Mouse (Mus musculus) spleen, postnatal 4 days (tissue): ENCODE measurements at regions not wholly inside any gene's neighbourhood (a gene's known extent, or its start where the extent isn't known, plus 50 kb on each side); places are given as distances from the start of the nearest gene placed in this dataset.
"Not testable (repeated sequence)": the region's sequence is repeated elsewhere in the genome, so short reads cannot be mapped to it uniquely, and the experiment has no call there.

Experiments
- DNase-seq, 2 experiments: peaks; one replicate each; pipeline ENCODE4 v3.0.0; 2022; ENCODE audit warnings: low spot score in 2 of 2

- DNase-seq = no peak
Measured at GRCm38 (mm10) chr15:52406156-52406885, 1478.4 kb upstream of the Gm7489 start.

GRCm38 (mm10) chr15:52412869-52413771, 1471.6 kb upstream of the Gm7489 start:
- DNase-seq = no peak

DNA sequence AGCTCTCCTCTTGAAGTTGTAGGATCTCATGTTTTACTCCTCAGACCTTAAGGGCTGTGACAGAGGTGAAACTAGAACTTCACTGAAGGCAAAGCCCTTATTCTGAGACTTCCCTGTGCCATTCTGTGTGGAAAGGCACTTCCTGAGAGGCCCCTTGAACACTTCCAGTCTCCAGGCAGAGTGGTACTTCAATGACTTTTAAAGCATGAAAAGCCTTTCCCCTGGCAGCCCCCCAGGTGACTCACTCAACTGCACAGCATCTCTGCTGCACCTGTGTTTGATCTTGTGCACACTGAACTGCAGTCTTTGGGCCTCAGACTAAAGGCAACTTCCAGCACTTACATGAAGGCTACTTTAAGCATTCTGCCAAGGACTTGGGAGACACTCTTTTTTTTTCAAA, 1458.7 kb upstream of the Gm7489 start:
- DNase-seq = no peak

GRCm38 (mm10) chr15:52430491-52431158, 1454.1 kb upstream of the Gm7489 start:
- no peak for DNase-seq

DNA sequence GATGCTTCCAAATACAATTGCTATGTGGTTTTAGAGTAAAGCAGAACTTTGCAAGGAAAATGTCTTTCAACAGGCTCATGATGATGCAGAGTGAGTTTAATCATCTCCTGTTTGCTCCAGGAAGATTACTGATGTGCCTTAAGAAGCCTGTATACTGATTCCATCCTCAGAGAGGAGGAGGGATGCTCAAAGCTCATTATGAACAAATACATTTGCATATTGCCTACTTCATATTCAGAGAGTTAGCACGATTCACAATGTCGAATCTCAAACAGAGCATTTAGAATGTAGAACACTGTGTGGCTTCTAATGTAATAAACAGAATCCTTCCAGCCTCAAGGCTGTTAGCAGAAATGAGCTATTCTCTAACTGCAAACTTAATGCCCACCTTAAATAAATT, 1451.1 kb upstream of the Gm7489 start:
- DNase-seq = no peak

GRCm38 (mm10) chr15:52438403-52438802, 1446.3 kb upstream of the Gm7489 start:
- DNase-seq = no peak

GRCm38 (mm10) chr15:52458782-52459181, 1425.9 kb upstream of the Gm7489 start:
- DNase-seq = peak; percentile 39 to 70

GRCm38 (mm10) chr15:52459315-52459714, 1425.4 kb upstream of the Gm7489 start:
- DNase-seq = no peak

DNA sequence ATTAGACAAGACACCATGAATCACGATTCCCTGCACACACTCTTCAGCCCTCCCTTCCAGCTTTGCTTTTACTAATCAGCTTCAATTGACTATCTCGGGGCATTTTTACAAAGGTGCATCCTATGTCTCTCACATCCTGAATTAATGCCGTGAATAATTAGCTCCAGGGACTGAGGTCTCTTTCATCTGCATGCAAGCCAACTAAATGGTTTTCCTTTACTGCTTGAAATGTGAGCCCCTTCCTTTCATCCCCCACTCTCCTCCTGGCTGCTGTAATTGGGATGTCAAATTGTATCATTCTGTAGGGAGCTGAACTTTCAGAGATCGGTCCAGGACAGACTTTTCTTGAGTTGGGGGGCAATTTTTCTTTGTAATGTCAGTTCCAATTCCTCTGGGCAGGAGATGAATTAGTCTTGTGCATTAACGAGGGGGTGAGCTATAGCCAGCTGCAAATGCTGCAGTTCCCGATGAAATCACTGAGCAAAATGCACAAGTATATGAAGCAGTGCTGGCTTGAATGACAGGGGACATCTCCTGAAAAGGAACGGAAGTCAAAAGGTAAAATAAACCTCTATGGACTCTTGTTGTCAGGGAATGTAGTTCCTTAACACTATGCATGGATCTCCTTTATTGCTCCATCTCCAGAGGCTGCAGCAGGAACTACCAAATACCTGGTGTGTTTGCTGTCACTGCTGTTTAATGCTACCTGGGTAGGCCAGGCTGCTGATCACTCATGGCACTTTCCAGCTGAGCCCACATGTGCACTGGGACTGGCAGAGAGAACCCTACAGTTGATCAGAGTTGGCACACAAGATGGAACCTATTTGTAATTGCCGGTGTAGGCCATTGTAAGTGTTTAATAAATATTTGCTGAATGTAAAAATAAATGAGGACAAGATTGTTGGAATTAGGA, 1420.2 kb upstream of the Gm7489 start:
- DNase-seq = no peak

DNA sequence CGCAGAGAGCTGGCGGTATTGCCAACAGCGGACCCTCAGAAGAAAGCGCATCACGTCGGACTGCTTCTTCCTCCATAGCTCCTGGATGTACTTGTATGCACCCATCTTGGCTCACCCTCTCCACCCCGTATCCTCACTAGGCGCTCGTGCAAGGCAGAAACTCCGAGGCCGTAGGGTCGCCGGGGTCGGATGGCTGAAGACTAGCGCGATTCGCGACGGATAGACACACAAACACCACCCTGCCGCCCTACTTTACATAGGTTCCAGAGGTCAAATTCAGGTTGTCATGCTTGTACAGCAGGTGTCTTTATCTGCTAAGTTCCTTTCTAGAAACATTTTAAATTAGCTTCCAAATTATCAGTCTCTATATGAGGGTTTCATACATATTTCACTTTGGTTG, 1406.6 kb upstream of the Gm7489 start:
- DNase-seq = not testable (repeated sequence)

DNA sequence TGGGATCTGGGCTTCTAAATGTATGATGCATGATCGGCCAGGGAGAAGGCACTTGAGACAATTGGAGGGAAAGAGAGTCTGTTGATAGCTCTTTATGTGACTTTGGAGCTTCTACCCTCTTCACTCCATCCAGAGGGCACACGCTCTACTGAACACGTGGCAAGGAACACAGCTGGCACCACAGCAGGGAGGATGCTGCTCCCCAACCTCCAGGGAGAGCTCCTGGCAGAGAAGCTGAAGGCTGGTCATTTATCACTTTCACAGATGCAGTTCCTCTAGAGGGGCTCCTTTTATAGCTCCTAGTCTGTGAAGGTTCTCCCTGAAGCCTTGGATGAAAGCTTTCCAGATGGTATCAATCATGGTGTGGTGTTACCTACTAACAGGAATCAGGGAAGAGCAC, 1403.9 kb upstream of the Gm7489 start:
- DNase-seq = no peak

- no peak for DNase-seq
Measured at GRCm38 (mm10) chr15:52483598-52484165, 1401.0 kb upstream of the Gm7489 start.

DNA sequence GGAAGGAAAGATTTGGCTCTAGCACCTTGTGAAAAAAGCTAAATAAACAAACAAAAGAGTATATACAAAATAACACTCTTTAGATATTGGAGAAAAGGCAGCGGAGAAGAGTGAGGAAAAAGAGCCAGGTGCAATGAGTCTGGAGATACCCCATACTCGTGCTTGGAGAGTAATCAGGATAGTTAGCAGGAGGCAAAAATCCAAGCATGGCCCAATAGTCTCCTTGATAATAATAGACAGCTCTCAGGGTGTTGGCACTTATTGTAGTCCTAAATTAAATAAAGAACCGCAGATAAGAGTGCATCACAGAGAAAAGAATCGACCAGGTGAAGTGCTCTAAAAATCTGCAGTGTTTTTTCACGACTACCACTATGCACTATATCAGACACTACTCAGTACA, 1400.4 kb upstream of the Gm7489 start:
- DNase-seq = no peak

GRCm38 (mm10) chr15:52505278-52505831, 1379.4 kb upstream of the Gm7489 start:
- no peak for DNase-seq

DNA sequence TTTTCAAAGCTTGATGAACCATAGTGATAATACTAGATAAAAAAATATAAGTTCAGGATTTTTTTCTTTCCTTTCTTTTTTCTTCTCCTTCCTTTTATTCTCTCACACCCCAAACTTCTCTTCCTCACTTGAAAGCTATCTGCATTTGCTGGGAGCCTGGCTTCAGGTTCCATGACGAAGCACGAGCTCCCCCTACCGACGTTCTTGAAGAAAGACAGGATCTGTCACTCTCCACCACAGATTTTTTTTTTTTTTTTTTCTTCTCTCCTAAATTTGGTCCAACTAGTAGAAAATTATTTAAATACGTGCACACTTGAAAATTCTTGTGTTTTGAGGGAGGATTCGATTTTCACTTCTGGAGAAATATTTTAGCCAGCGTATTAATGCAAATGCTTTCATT, 1377.8 kb upstream of the Gm7489 start:
- DNase-seq = peak in 1 of 2 experiments; percentile 64

DNA sequence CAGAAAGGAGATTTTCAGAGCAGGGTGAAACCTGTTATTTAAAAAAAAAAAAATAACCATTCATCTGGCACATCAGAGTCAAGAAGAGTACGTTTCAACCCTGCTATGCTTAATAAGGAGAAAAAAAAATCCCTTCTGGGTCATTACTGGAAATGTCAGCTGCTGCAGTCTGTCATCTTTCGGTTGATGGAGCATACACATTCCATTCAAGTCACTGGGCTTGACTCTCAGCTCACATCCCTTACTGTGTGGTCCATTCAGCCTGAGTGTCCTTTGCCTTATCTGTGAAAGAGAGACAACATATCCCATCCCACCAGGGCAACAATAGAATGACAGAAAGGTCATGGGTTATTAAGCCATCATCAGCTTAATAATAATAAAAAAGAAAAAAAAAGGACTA, 1376.1 kb upstream of the Gm7489 start:
- no peak for DNase-seq

DNA sequence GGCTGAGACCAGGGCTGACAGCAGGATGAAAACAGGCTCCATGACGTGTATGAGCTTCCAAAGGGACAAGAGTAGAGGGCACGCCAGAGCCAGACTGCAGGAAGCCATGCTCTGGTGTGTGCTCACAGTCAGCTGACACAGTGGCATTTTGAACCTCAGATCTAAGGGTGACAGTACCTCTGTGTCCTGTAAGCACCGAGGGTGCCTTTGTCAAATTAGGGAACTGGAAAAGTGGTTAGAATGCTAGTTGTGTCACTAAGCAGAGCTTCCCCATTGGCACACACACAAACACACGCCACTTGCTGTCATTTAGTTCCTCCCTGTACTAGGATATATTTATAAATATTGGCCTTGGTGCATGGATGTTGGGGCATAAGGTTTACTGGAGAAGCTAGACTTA, 1374.6 kb upstream of the Gm7489 start:
- no peak for DNase-seq

DNA sequence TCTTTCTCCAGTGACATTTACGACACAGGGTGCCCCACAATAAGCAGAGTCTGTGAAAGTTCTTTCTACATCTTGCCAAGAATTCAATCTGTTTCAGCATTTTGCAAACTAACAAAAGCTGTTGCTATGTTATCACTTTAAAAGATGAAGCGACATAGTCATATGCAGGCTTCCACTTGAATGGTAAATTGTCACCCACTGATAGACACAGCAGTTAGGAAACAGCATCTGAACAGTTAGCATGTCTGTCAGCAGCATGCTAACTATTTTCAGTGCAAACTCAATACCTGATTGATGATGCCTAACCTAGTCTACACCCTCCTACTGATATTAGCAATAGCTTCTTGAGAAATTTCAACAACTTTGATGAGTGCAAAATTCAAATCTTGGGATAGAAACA, 1348.1 kb upstream of the Gm7489 start:
- no peak for DNase-seq

DNA sequence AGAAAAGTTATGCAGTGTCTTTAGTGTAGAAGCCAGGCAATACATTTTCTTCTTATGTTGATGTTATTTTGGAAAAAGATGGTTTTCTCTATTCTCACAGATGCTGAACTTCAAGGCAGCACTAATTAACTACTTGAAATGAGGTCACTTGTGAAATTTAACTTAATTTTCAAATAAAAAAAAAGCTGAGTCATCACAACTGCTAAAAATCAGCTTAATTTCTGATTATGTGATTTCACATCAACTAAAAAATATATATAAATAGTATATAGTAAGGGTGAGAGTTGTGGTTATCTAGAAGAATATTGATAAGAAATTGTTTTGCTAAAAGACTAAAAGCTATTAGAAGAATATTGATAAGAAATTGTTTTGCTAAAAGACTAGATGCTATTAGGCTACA, 1326.0 kb upstream of the Gm7489 start:
- no peak for DNase-seq

- DNase-seq = no peak
Measured at GRCm38 (mm10) chr15:52564078-52564477, 1320.6 kb upstream of the Gm7489 start.

GRCm38 (mm10) chr15:52565449-52565851, 1319.3 kb upstream of the Gm7489 start:
- DNase-seq = no peak
